Mouse (Mus musculus): ENCODE measurements around the gene Htra1. TPM values are rescaled to one million over a fixed set of nuclear protein-coding genes. Genes with fewer than 3 reads are reported as not detected.

Htra1 gene
- total RNA-seq, 2 experiments from 2014 or later = 221 to 291 TPM

- peak in 1 of 2 experiments; percentile 32 for DNase-seq
These were observed 601 bp downstream of the Htra1 start for GRCm38 (mm10) chr7:130936472-130936951.

- DNase-seq = no peak
These were observed 1.4 kb downstream of the Htra1 start for GRCm38 (mm10) chr7:130937266-130937841.

- DNase-seq = no peak
These were observed 2.1 kb downstream of the Htra1 start for GRCm38 (mm10) chr7:130938005-130938404.

- no peak for DNase-seq
These were observed 3.0 kb downstream of the Htra1 start for GRCm38 (mm10) chr7:130938896-130939295.

- DNase-seq = no peak
These were observed 4.8 kb downstream of the Htra1 start for GRCm38 (mm10) chr7:130940733-130941132.

GRCm38 (mm10) chr7:130943280-130943895 is 7.5 kb downstream of the Htra1 start:
- DNase-seq = no peak

- DNase-seq = no peak
These were observed 9.0 kb downstream of the Htra1 start for GRCm38 (mm10) chr7:130944766-130945475.

GRCm38 (mm10) chr7:130945730-130946129 is 9.8 kb downstream of the Htra1 start:
- no peak for DNase-seq

- no peak for DNase-seq
These were observed 10.4 kb downstream of the Htra1 start for GRCm38 (mm10) chr7:130946303-130946702.

GRCm38 (mm10) chr7:130948563-130949208 is 12.8 kb downstream of the Htra1 start:
- DNase-seq = no peak

- peak; percentile 54 to 57 for DNase-seq
These were observed 13.4 kb downstream of the Htra1 start for GRCm38 (mm10) chr7:130949331-130949751.

GRCm38 (mm10) chr7:130950482-130950881 is 14.6 kb downstream of the Htra1 start:
- DNase-seq = no peak

- DNase-seq = peak in 1 of 2 experiments; percentile 45
These were observed 15.1 kb downstream of the Htra1 start for GRCm38 (mm10) chr7:130951004-130951403.

- no peak for DNase-seq
These were observed 17.5 kb downstream of the Htra1 start for GRCm38 (mm10) chr7:130953376-130953775.

GRCm38 (mm10) chr7:130954177-130954601 is 18.3 kb downstream of the Htra1 start:
- peak; percentile 60 to 70 for DNase-seq

GRCm38 (mm10) chr7:130958551-130958950 is 22.6 kb downstream of the Htra1 start:
- DNase-seq = no peak

GRCm38 (mm10) chr7:130959868-130960267 is 24.0 kb downstream of the Htra1 start:
- DNase-seq = no peak

- no peak for DNase-seq
These were observed 25.5 kb downstream of the Htra1 start for GRCm38 (mm10) chr7:130961429-130961828.

GRCm38 (mm10) chr7:130964686-130965085 is 28.8 kb downstream of the Htra1 start:
- no peak for DNase-seq

- no peak for DNase-seq
These were observed 29.5 kb downstream of the Htra1 start for GRCm38 (mm10) chr7:130965396-130965795.

- DNase-seq = peak in 1 of 2 experiments; percentile 57
These were observed 30.0 kb downstream of the Htra1 start for GRCm38 (mm10) chr7:130965909-130966365.

- DNase-seq = no peak
These were observed 30.5 kb downstream of the Htra1 start for GRCm38 (mm10) chr7:130966451-130966850.

GRCm38 (mm10) chr7:130966876-130967275 is 31.0 kb downstream of the Htra1 start:
- no peak for DNase-seq

All from layer of hippocampus, postnatal 36 days (tissue).